Mouse (Mus musculus) embryonic facial prominence, embryonic 14.5 days (tissue): ENCODE data around the gene March11. TPM values are rescaled to one million over a fixed set of nuclear protein-coding genes. Genes with fewer than 3 reads are reported as not detected.

Experiments
- ATAC-seq: fragments of 200-750 bp; cut with Nextera tagmentation; 2 replicates; pipeline ENCODE4 v1.8.0; 2017; ENCODE audit warnings: low read depth, moderate number of reproducible peaks, moderate TSS enrichment
- DNase-seq: peaks from one replicate; pipeline ENCODE4 v3.0.0-alpha.2; 2015; ENCODE audit warnings: low spot score
- H3K27ac ChIP-seq: fragments of 300-500 bp; sonication (generic); replicated peaks from 2 replicates; pipeline ENCODE4 v1.5.1; 2014; ENCODE audit warnings: low read depth, mild to moderate bottlenecking, low read length, moderate library complexity
- H3K27me3 ChIP-seq: fragments of 300-500 bp; sonication (generic); replicated peaks from 2 replicates; pipeline ENCODE4 v1.6.1; 2014; ENCODE audit warnings: low read length; ENCODE audit not compliant: control insufficient read depth, insufficient read depth
- H3K36me3 ChIP-seq: fragments of 300-500 bp; sonication (generic); 2 replicates; pipeline ENCODE4 v1.6.1; 2014; ENCODE audit warnings: low read length, mixed read lengths; ENCODE audit not compliant: control insufficient read depth, insufficient read depth
- H3K4me1 ChIP-seq: fragments of 300-500 bp; sonication (generic); 2 replicates; pipeline ENCODE4 v1.6.1; 2014; ENCODE audit warnings: antibody characterized with exemption, low read length; ENCODE audit not compliant: control insufficient read depth, insufficient read depth
- H3K4me2 ChIP-seq: fragments of 300-500 bp; sonication (generic); 2 replicates; pipeline ENCODE4 v1.6.1; 2014; ENCODE audit warnings: low read depth, mild to moderate bottlenecking, low read length, moderate library complexity, mixed read lengths
- H3K4me3 ChIP-seq: fragments of 300-500 bp; sonication (generic); 2 replicates; pipeline ENCODE4 v1.5.1; 2014; ENCODE audit warnings: low read depth, mild to moderate bottlenecking, low read length
- H3K9ac ChIP-seq: fragments of 300-500 bp; sonication (generic); 2 replicates; pipeline ENCODE4 v1.6.1; 2014; ENCODE audit warnings: low read depth, mild to moderate bottlenecking, low read length, moderate library complexity, mixed read lengths
- H3K9me3 ChIP-seq: fragments of 300-500 bp; sonication (generic); 2 replicates; pipeline ENCODE4 v1.6.1; 2016; ENCODE audit warnings: low read length; ENCODE audit not compliant: control insufficient read depth
- WGBS: fragments of 180-500 bp; shearing (Covaris S2); extraction: QIAGEN DNeasy Blood & Tissue Kit; methylation state at CpG from one replicate; pipeline ENCODE4 v1.1.7; 2014; 5-methylcytosine and 5-hydroxymethylcytosine counted together
- polyA plus RNA-seq: library from polyadenylated mRNA; unstranded; fragments of >200 nt; fragmentation: Nextera tagmentation; extraction: Ambion mirVana; gene quantifications from 2 replicates; pipeline ENCODE4 v1.2.1, GENCODE M21; 2014

Gene March11
- polyA plus RNA-seq, 1 experiment from 2014 or later = 1.4 TPM

- Histone ChIP-seq H3K27ac (no peak overlapping the region), H3K9me3 (no peaks in the 10 kb centered on the region), H3K27me3 (no peaks in the 10 kb centered on the region), H3K4me1 (no peaks in the 10 kb centered on the region), H3K36me3 (no peaks in the 10 kb centered on the region), H3K4me3 (no peak overlapping the region), H3K4me2 (no peak overlapping the region), H3K9ac (no peak overlapping the region)
- ATAC-seq (no peak), DNase-seq (no peak)
- 76% methylated on average over 6 of the region's 6 CpGs for WGBS
Observed at GRCm38 (mm10) chr15:26340966-26341365, 32.1 kb downstream of the March11 start.

DNA sequence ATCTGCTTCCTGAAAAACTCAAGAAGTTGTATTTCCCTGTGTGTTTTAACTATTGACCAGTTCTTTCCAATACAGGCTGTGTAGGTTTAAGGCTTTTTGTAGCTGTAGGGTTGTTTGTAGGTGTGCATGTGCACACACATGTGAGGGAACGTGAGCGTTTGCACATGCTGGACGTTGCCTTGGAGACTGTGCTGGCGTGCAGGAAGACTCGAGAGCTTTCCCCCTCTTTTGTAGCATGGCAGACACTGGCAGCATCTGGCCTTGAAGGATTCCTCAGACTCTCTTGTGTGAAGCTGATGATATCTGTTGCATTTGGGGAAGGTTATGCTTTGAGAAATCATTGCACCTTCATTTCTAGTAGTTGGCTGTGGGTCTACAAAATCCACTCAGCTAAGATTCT, 35.5 kb downstream of the March11 start:
- ATAC-seq = no peak

DNA sequence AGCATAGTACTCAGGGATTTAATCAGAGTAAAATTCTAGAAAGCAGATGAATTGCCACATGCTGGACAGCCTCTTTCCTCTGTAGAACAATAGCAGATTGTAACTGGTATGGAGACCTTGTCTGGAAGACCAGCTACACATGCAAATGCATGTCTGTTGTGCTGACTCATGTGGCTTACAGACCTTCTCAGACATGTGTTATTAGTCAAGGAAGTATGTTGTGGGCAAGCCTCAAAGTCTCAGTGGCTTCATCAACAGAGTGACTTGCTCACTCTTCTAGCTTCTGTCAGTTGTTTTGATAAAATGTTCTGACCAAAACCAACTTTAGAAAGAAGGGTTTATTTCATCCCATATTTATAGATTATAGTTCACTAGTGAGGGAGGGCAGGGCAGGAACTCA, 44.8 kb downstream of the March11 start:
- no peak overlapping the region for H3K4me2 ChIP-seq
- no peak for DNase-seq
- no peak overlapping the region for H3K9ac ChIP-seq
- no peak overlapping the region for H3K4me3 ChIP-seq
- H3K4me1 ChIP-seq = no peaks in the 10 kb centered on the region
- no peak for ATAC-seq
- no peaks in the 10 kb centered on the region for H3K36me3 ChIP-seq
- H3K27me3 ChIP-seq = no peaks in the 10 kb centered on the region
- no peak overlapping the region for H3K27ac ChIP-seq
- H3K9me3 ChIP-seq = no peaks in the 10 kb centered on the region

More for the DNA sequence above, 35.5 kb downstream of the March11 start:
- H3K27me3 ChIP-seq = no peaks in the 10 kb centered on the region
- no peak overlapping the region for H3K9ac ChIP-seq
- no peak overlapping the region for H3K4me2 ChIP-seq
- WGBS = 88% methylated on average over 5 of the region's 5 CpGs
- no peaks in the 10 kb centered on the region for H3K4me1 ChIP-seq
- H3K4me3 ChIP-seq = no peak overlapping the region
- no peaks in the 10 kb centered on the region for H3K9me3 ChIP-seq
- no peak overlapping the region for H3K27ac ChIP-seq
- no peaks in the 10 kb centered on the region for H3K36me3 ChIP-seq
- DNase-seq = no peak

DNA sequence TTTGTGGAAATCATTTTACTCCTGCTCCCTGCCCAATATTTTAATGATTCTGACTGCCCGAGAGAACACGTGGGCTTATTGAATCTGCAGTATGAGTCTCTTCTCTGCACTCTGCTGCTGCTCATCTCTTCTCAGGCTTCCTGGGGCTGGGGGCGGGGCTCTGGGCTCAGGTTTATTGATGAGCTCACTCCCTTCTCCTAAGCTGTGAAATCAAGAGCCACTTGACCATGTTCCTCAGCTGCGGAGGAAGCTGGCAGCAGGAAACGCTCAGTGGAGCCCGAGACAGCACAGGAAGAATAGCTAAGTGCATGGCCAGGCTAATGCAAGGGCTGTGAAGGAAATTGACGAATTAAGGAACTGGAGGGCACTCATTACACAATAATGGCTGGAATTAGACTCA, 56.5 kb downstream of the March11 start:
- Histone ChIP-seq H3K4me3 (no peak overlapping the region), H3K4me1 (no peaks in the 10 kb centered on the region), H3K27me3 (no peaks in the 10 kb centered on the region), H3K9me3 (no peaks in the 10 kb centered on the region), H3K27ac (no peak overlapping the region), H3K9ac (no peak overlapping the region), H3K4me2 (no peak overlapping the region), H3K36me3 (no peaks in the 10 kb centered on the region)
- no peak for ATAC-seq
- DNase-seq = no peak
- 32% methylated on average over 7 of the region's 7 CpGs for WGBS

DNA sequence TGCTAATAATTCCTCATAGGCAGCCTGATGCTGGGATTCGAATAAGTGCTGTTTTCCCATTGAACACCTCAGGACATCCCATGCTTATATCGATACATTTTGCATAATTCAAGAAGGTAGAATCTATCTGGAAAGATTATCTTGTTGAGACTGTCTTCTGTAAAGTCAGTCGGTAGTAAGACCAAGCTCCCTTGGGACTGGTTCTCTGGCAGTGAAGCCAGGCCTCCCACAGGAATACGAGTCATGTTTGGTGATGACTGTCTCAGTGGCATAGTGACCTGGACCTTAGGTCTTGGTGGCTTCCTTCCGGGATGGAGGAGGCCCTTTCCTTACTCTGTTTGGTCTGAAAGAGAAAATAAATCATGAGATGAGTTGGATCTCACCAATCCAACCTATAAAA, 57.7 kb downstream of the March11 start:
- H3K4me2 ChIP-seq = no peak overlapping the region
- no peaks in the 10 kb centered on the region for H3K4me1 ChIP-seq
- no peaks in the 10 kb centered on the region for H3K27me3 ChIP-seq
- 77% methylated on average over 5 of the region's 5 CpGs for WGBS
- DNase-seq (no peak), ATAC-seq (no peak)
- H3K9ac ChIP-seq = no peak overlapping the region
- H3K4me3 ChIP-seq = no peak overlapping the region
- no peaks in the 10 kb centered on the region for H3K36me3 ChIP-seq
- no peak overlapping the region for H3K27ac ChIP-seq
- H3K9me3 ChIP-seq = no peaks in the 10 kb centered on the region

GRCm38 (mm10) chr15:26373759-26374158, 64.9 kb downstream of the March11 start:
- H3K27ac ChIP-seq = no peak overlapping the region
- ATAC-seq (no peak), DNase-seq (no peak)
- no peak overlapping the region for H3K9ac ChIP-seq
- H3K9me3 ChIP-seq = no peaks in the 10 kb centered on the region
- 84% methylated on average over 5 of the region's 5 CpGs for WGBS
- H3K27me3 ChIP-seq = no peaks in the 10 kb centered on the region
- H3K4me2 ChIP-seq = no peak overlapping the region
- H3K4me1 ChIP-seq = no peaks in the 10 kb centered on the region
- H3K4me3 ChIP-seq = no peak overlapping the region
- H3K36me3 ChIP-seq = no peaks in the 10 kb centered on the region

DNA sequence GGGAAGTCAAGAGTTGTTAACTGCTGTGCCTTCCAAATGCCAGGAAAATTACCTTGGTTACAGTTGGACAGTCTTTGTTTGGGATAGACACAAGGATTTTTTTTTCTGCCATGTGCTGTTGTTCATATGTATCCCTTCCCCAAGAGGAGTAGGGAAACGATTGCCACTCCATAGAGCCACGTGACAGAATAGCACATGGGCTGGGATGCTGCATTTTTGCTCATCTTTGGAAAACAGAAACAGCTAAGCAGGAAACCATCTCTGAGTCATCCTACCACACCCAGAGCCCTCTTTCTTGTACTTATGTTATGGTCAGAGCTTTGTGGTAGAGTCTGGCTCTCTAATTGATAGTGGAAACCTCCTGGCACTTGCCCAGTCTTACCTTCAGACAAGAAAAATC, 65.4 kb downstream of the March11 start:
- no peak overlapping the region for H3K9ac ChIP-seq
- 84% methylated on average over 2 of the region's 2 CpGs for WGBS
- H3K27ac ChIP-seq = no peak overlapping the region
- no peak overlapping the region for H3K4me2 ChIP-seq
- ATAC-seq (no peak), DNase-seq (no peak)
- H3K9me3 ChIP-seq = no peaks in the 10 kb centered on the region
- H3K4me3 ChIP-seq = no peak overlapping the region
- no peaks in the 10 kb centered on the region for H3K27me3 ChIP-seq
- no peaks in the 10 kb centered on the region for H3K4me1 ChIP-seq
- no peaks in the 10 kb centered on the region for H3K36me3 ChIP-seq

- 91% methylated on average over 3 of the region's 3 CpGs for WGBS
- DNase-seq (no peak), ATAC-seq (no peak)
Observed at GRCm38 (mm10) chr15:26374946-26375345, 66.1 kb downstream of the March11 start.

GRCm38 (mm10) chr15:26377355-26377754, 68.5 kb downstream of the March11 start:
- Histone ChIP-seq H3K9ac (no peak overlapping the region), H3K4me3 (no peak overlapping the region), H3K4me2 (no peak overlapping the region), H3K4me1 (no peaks in the 10 kb centered on the region), H3K27ac (no peak overlapping the region), H3K9me3 (no peaks in the 10 kb centered on the region), H3K36me3 (no peaks in the 10 kb centered on the region), H3K27me3 (no peaks in the 10 kb centered on the region)
- DNase-seq (no peak), ATAC-seq (no peak)
- 41% methylated on average over 2 of the region's 2 CpGs for WGBS

More at GRCm38 (mm10) chr15:26374946-26375345, 66.1 kb downstream of the March11 start:
- Histone ChIP-seq H3K36me3 (no peaks in the 10 kb centered on the region), H3K9me3 (no peaks in the 10 kb centered on the region), H3K27me3 (no peaks in the 10 kb centered on the region), H3K4me2 (no peak overlapping the region), H3K4me1 (no peaks in the 10 kb centered on the region), H3K9ac (no peak overlapping the region), H3K4me3 (no peak overlapping the region), H3K27ac (no peak overlapping the region)
